Mouse (Mus musculus): ENCODE measurements around the gene Slc25a16. TPM values are rescaled to one million over a fixed set of nuclear protein-coding genes. Genes with fewer than 3 reads are reported as not detected.
"Not testable (repeated sequence)": the region's sequence is repeated elsewhere in the genome, so short reads cannot be mapped to it uniquely, and the experiment has no call there.

The Slc25a16 gene
- polyA plus RNA-seq, 1 experiment from 2014 or later, result 12.4 TPM

GRCm38 (mm10) chr10:62908896-62909295 lies 11.5 kb upstream of the Slc25a16 start, which contains the start of gene Tet1:
TSS of gene Tet1 (minus strand) at chr10:62908996.
- ATAC-seq; H3K9ac ChIP-seq; H3K4me2 ChIP-seq; H3K27ac ChIP-seq; H3K36me3 ChIP-seq; H3K4me1 ChIP-seq; H3K9me3 ChIP-seq (replicated peaks); H3K4me3 ChIP-seq; H3K27me3 ChIP-seq (replicated peaks): not testable (repeated sequence)
- no CpG with 5 or more reads among the region's 1 CpGs for WGBS (ENCODE audit: insufficient replicate concordance)

- WGBS (ENCODE audit: insufficient replicate concordance), result 40% methylated on average over 2 of the region's 2 CpGs
- no peak overlapping the region for H3K4me2 ChIP-seq
- H3K36me3 ChIP-seq, result no peaks in the 10 kb centered on the region
- H3K27me3 ChIP-seq (replicated peaks), result no peaks in the 10 kb centered on the region
- H3K4me1 ChIP-seq, result peaks cover 5% of the 10 kb centered on the region; the same call in 1 of the 2 replicates
- no peak overlapping the region for H3K9ac ChIP-seq
- H3K4me3 ChIP-seq, result no peak overlapping the region
- H3K9me3 ChIP-seq (replicated peaks), result no peaks in the 10 kb centered on the region
- ATAC-seq, result no peak
- H3K27ac ChIP-seq, result no peak overlapping the region
Measured at GRCm38 (mm10) chr10:62911120-62911519, 9.3 kb upstream of the Slc25a16 start.

GRCm38 (mm10) chr10:62918985-62919384 lies 1.4 kb upstream of the Slc25a16 start:
- ATAC-seq, result no peak
- Histone ChIP-seq H3K27ac (no peak overlapping the region), H3K9me3 (replicated peaks) (no peaks in the 10 kb centered on the region), H3K36me3 (no peaks in the 10 kb centered on the region; the same call in 1 of the 2 replicates), H3K4me2 (no peak overlapping the region), H3K9ac (no peak overlapping the region), H3K4me1 (peaks cover 21% of the 10 kb centered on the region), H3K27me3 (replicated peaks) (no peaks in the 10 kb centered on the region), H3K4me3 (no peak overlapping the region)
- 41% methylated on average over 3 of the region's 3 CpGs for WGBS (ENCODE audit: insufficient replicate concordance)

GRCm38 (mm10) chr10:62920766-62921156 lies 328 bp downstream of the Slc25a16 start:
- peak; percentile 70 for ATAC-seq
- Histone ChIP-seq H3K9me3 (replicated peaks) (no peaks in the 10 kb centered on the region), H3K27me3 (replicated peaks) (no peaks in the 10 kb centered on the region), H3K36me3 (no peaks in the 10 kb centered on the region; the same call in 1 of the 2 replicates), H3K4me1 (peaks cover 21% of the 10 kb centered on the region), H3K4me2 (peak overlapping the region; percentile 91), H3K9ac (peak overlapping the region; percentile 90), H3K27ac (peak overlapping the region; percentile 84), H3K4me3 (peak overlapping the region; percentile 85)
- under 1% methylated on average over 29 of the region's 29 CpGs for WGBS (ENCODE audit: insufficient replicate concordance)

GRCm38 (mm10) chr10:62924096-62924635 lies 3.7 kb downstream of the Slc25a16 start:
- WGBS (ENCODE audit: insufficient replicate concordance), result 81% methylated on average over 4 of the region's 4 CpGs
- no peaks in the 10 kb centered on the region for H3K9me3 ChIP-seq (replicated peaks)
- no peak for ATAC-seq

GRCm38 (mm10) chr10:62932381-62932780 lies 11.9 kb downstream of the Slc25a16 start:
- no peaks in the 10 kb centered on the region for H3K4me1 ChIP-seq
- no peaks in the 10 kb centered on the region for H3K27me3 ChIP-seq (replicated peaks)
- peaks cover 75% of the 10 kb centered on the region for H3K36me3 ChIP-seq
- no peak overlapping the region for H3K27ac ChIP-seq
- H3K4me3 ChIP-seq, result no peak overlapping the region
- no peak overlapping the region for H3K4me2 ChIP-seq
- no peak overlapping the region for H3K9ac ChIP-seq
- 87% methylated on average over 1 of the region's 1 CpGs for WGBS (ENCODE audit: insufficient replicate concordance)
- no peaks in the 10 kb centered on the region for H3K9me3 ChIP-seq (replicated peaks)
- ATAC-seq, result no peak

More at GRCm38 (mm10) chr10:62924096-62924635, 3.7 kb downstream of the Slc25a16 start:
- Histone ChIP-seq H3K4me1 (peaks cover 18% of the 10 kb centered on the region), H3K27ac (no peak overlapping the region), H3K9ac (no peak overlapping the region), H3K4me3 (no peak overlapping the region), H3K36me3 (peaks cover 13% of the 10 kb centered on the region), H3K4me2 (no peak overlapping the region), H3K27me3 (replicated peaks) (no peaks in the 10 kb centered on the region)

GRCm38 (mm10) chr10:62944975-62945580 lies 24.6 kb downstream of the Slc25a16 start:
- Histone ChIP-seq H3K9me3 (replicated peaks) (no peaks in the 10 kb centered on the region), H3K36me3 (peaks cover 45% of the 10 kb centered on the region), H3K4me1 (peaks cover 42% of the 10 kb centered on the region), H3K4me3 (0 out of 2 replicates have a peak overlapping the region, but pooled peaks have one; percentile 10), H3K27ac (peak overlapping the region; percentile 87), H3K9ac (peak overlapping the region; percentile 22), H3K4me2 (peak overlapping the region; percentile 42), H3K27me3 (replicated peaks) (no peaks in the 10 kb centered on the region)
- 38% methylated on average over 10 of the region's 10 CpGs for WGBS (ENCODE audit: insufficient replicate concordance)
- peak; percentile 86 for ATAC-seq

- Histone ChIP-seq H3K27me3 (replicated peaks) (no peaks in the 10 kb centered on the region), H3K4me2 (peak within 1 kb of the TSS; percentile 89), H3K27ac (peak within 1 kb of the TSS; percentile 95), H3K4me3 (peak within 1 kb of the TSS; percentile 71), H3K36me3 (peaks cover 50% of the 10 kb centered on the region), H3K4me1 (peaks cover 46% of the 10 kb centered on the region), H3K9ac (peak within 1 kb of the TSS; percentile 88), H3K9me3 (replicated peaks) (no peaks in the 10 kb centered on the region)
- 1% methylated on average over 68 of the region's 68 CpGs for WGBS (ENCODE audit: insufficient replicate concordance)
- ATAC-seq, result peak; percentile 81
Measured at GRCm38 (mm10) chr10:62946738-62947471, 26.5 kb downstream of the Slc25a16 start, which contains the start of gene Dna2. TSS of gene Dna2 (plus strand) at chr10:62947026.

- Histone ChIP-seq H3K27ac (peak overlapping the region; percentile 65), H3K4me2 (peak overlapping the region; percentile 89), H3K4me1 (peaks cover 46% of the 10 kb centered on the region), H3K9me3 (replicated peaks) (no peaks in the 10 kb centered on the region), H3K36me3 (peaks cover 49% of the 10 kb centered on the region), H3K4me3 (peak overlapping the region; percentile 71), H3K9ac (peak overlapping the region; percentile 88; the same call in 1 of the 2 replicates), H3K27me3 (replicated peaks) (no peaks in the 10 kb centered on the region)
- WGBS (ENCODE audit: insufficient replicate concordance), result 80% methylated on average over 7 of the region's 7 CpGs
- ATAC-seq, result no peak
Measured at GRCm38 (mm10) chr10:62948551-62948950, 28.1 kb downstream of the Slc25a16 start.

- H3K4me3 ChIP-seq, result no peak overlapping the region
- no peak overlapping the region for H3K27ac ChIP-seq
- H3K4me1 ChIP-seq, result no peaks in the 10 kb centered on the region
- no peak overlapping the region for H3K4me2 ChIP-seq
- no peaks in the 10 kb centered on the region for H3K27me3 ChIP-seq (replicated peaks)
- no peaks in the 10 kb centered on the region for H3K9me3 ChIP-seq (replicated peaks)
- no peak for ATAC-seq
- WGBS (ENCODE audit: insufficient replicate concordance), result 90% methylated on average over 7 of the region's 7 CpGs
- no peak overlapping the region for H3K9ac ChIP-seq
- peaks cover 98% of the 10 kb centered on the region for H3K36me3 ChIP-seq
Measured at GRCm38 (mm10) chr10:62963956-62964355, 43.5 kb downstream of the Slc25a16 start.

GRCm38 (mm10) chr10:62965796-62966195 lies 45.4 kb downstream of the Slc25a16 start:
- Histone ChIP-seq H3K27ac (no peak overlapping the region), H3K9me3 (replicated peaks) (no peaks in the 10 kb centered on the region), H3K4me2 (no peak overlapping the region), H3K4me3 (no peak overlapping the region), H3K4me1 (no peaks in the 10 kb centered on the region), H3K9ac (no peak overlapping the region), H3K27me3 (replicated peaks) (no peaks in the 10 kb centered on the region), H3K36me3 (peaks cover 98% of the 10 kb centered on the region)
- WGBS (ENCODE audit: insufficient replicate concordance), result 83% methylated on average over 11 of the region's 11 CpGs
- ATAC-seq, result no peak

- H3K4me3 ChIP-seq, result no peak overlapping the region
- no peaks in the 10 kb centered on the region for H3K27me3 ChIP-seq (replicated peaks)
- no peak overlapping the region for H3K4me2 ChIP-seq
- H3K27ac ChIP-seq, result no peak overlapping the region
- H3K9ac ChIP-seq, result no peak overlapping the region
- H3K9me3 ChIP-seq (replicated peaks), result no peaks in the 10 kb centered on the region
- 89% methylated on average over 15 of the region's 15 CpGs for WGBS (ENCODE audit: insufficient replicate concordance)
- H3K4me1 ChIP-seq, result no peaks in the 10 kb centered on the region
- peaks cover 97% of the 10 kb centered on the region for H3K36me3 ChIP-seq
- no peak for ATAC-seq
Measured at GRCm38 (mm10) chr10:62966291-62966690, 45.9 kb downstream of the Slc25a16 start.

Measured in liver, embryonic 12.5 days (tissue).